Mouse (Mus musculus) lung, postnatal 0 days (tissue): ENCODE measurements at regions not wholly inside any gene's neighbourhood (a gene's known extent, or its start where the extent isn't known, plus 50 kb on each side); places are given as distances from the start of the nearest gene placed in this dataset.

ENCODE experiments used
- CTCF ChIP-seq: IDR thresholded peaks from 2 replicates; pipeline ENCODE4 v1.5.1; 2016; ENCODE audit warnings: antibody characterized with exemption, mild to moderate bottlenecking
- EP300 ChIP-seq: IDR thresholded peaks from 2 replicates; pipeline ENCODE4 v1.6.1; 2016; ENCODE audit warnings: antibody characterized with exemption, mild to moderate bottlenecking, control low read depth

GRCm38 (mm10) chr6:6745394-6745793 is 117.7 kb upstream of the Dlx6 start:
- TF ChIP-seq CTCF (no peak), EP300 (no peak)
